Mouse (Mus musculus): ENCODE results near the gene Sorbs1.
"Not testable (repeated sequence)": the region's sequence is repeated elsewhere in the genome, so short reads cannot be mapped to it uniquely, and the experiment has no call there.

Gene Sorbs1

GRCm38 (mm10) chr19:40513632-40514078 is at the start of gene Sorbs1:
Sorbs1 (minus strand) TSS chr19:40513779.
- DNase-seq (ENCODE audit: low read depth, low spot score) = peak; percentile 97

GRCm38 (mm10) chr19:40561521-40561920 is 47.9 kb upstream of the Sorbs1 start:
- not testable (repeated sequence) for DNase-seq (ENCODE audit: low read depth, low spot score)

GRCm38 (mm10) chr19:40556029-40556428 is 42.5 kb upstream of the Sorbs1 start:
- DNase-seq (ENCODE audit: low read depth, low spot score) = no peak

GRCm38 (mm10) chr19:40555136-40555535 is 41.6 kb upstream of the Sorbs1 start:
- no peak for DNase-seq (ENCODE audit: low read depth, low spot score)

GRCm38 (mm10) chr19:40554343-40554742 is 40.8 kb upstream of the Sorbs1 start:
- DNase-seq (ENCODE audit: low read depth, low spot score) = no peak

GRCm38 (mm10) chr19:40553849-40554248 is 40.3 kb upstream of the Sorbs1 start:
- DNase-seq (ENCODE audit: low read depth, low spot score) = no peak

GRCm38 (mm10) chr19:40553014-40553789 is 39.6 kb upstream of the Sorbs1 start:
- DNase-seq (ENCODE audit: low read depth, low spot score) = no peak

GRCm38 (mm10) chr19:40549516-40550135 is 36.0 kb upstream of the Sorbs1 start:
- no peak for DNase-seq (ENCODE audit: low read depth, low spot score)

GRCm38 (mm10) chr19:40548796-40549515 is 35.4 kb upstream of the Sorbs1 start:
- no peak for DNase-seq (ENCODE audit: low read depth, low spot score)

- no peak for DNase-seq (ENCODE audit: low read depth, low spot score)
Measured at GRCm38 (mm10) chr19:40548386-40548785, 34.8 kb upstream of the Sorbs1 start.

GRCm38 (mm10) chr19:40544856-40545255 is 31.3 kb upstream of the Sorbs1 start:
- peak; percentile 58 for DNase-seq (ENCODE audit: low read depth, low spot score)

GRCm38 (mm10) chr19:40542776-40543175 is 29.2 kb upstream of the Sorbs1 start:
- no peak for DNase-seq (ENCODE audit: low read depth, low spot score)

- DNase-seq (ENCODE audit: low read depth, low spot score) = no peak
Measured at GRCm38 (mm10) chr19:40536526-40536925, 22.9 kb upstream of the Sorbs1 start.

- no peak for DNase-seq (ENCODE audit: low read depth, low spot score)
Measured at GRCm38 (mm10) chr19:40532525-40532924, 18.9 kb upstream of the Sorbs1 start.

GRCm38 (mm10) chr19:40530323-40530722 is 16.7 kb upstream of the Sorbs1 start:
- no peak for DNase-seq (ENCODE audit: low read depth, low spot score)

GRCm38 (mm10) chr19:40528254-40528653 is 14.7 kb upstream of the Sorbs1 start:
- DNase-seq (ENCODE audit: low read depth, low spot score) = no peak

- no peak for DNase-seq (ENCODE audit: low read depth, low spot score)
Measured at GRCm38 (mm10) chr19:40526367-40527014, 12.9 kb upstream of the Sorbs1 start.

- DNase-seq (ENCODE audit: low read depth, low spot score) = no peak
Measured at GRCm38 (mm10) chr19:40523431-40524005, 9.9 kb upstream of the Sorbs1 start.

- no peak for DNase-seq (ENCODE audit: low read depth, low spot score)
Measured at GRCm38 (mm10) chr19:40520403-40520802, 6.8 kb upstream of the Sorbs1 start.

- no peak for DNase-seq (ENCODE audit: low read depth, low spot score)
Measured at GRCm38 (mm10) chr19:40518706-40519105, 5.1 kb upstream of the Sorbs1 start.

GRCm38 (mm10) chr19:40515596-40515995 is 2.0 kb upstream of the Sorbs1 start:
- DNase-seq (ENCODE audit: low read depth, low spot score) = no peak
